Mouse (Mus musculus) bone marrow macrophage, adult 2 months (primary cell): ENCODE data around the gene Prom2.

Source experiments
- CTCF ChIP-seq: IDR thresholded peaks from 2 replicates; pipeline ENCODE4 v1.5.1; 2012; ENCODE audit warnings: low read depth, mild to moderate bottlenecking, low read length, moderate library complexity
- POLR2A ChIP-seq: IDR thresholded peaks from 2 replicates; pipeline ENCODE4 v1.6.1; 2012; ENCODE audit warnings: mild to moderate bottlenecking, low read depth, low read length, borderline replicate concordance

DNA sequence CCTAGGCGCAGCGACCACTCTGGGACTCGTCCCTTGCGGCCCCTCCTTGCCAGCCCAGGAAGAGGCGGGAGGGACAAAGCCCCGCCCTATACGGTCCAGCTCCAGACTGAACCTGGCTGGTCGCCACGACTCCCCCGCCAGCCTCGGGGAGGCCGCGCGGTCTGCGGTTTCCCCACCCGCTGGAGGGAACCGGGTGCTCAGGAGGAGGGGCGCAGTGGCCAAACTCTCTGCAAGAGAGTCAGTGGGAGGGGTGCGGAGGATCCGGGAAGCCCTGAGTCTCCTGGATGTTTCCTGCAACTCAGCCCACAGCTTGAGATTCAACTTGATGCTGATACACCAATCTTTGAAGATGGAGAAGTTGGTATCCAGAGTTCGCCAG lies 58.7 kb downstream of the Prom2 start:
- TF ChIP-seq CTCF (no peak), POLR2A (no peak)
